Mouse (Mus musculus) adrenal gland, adult 2 months (tissue): ENCODE data around the gene Klk1b27. TPM values are rescaled to one million over a fixed set of nuclear protein-coding genes. Genes with fewer than 3 reads are reported as not detected.
"Not testable (repeated sequence)": the region's sequence is repeated elsewhere in the genome, so short reads cannot be mapped to it uniquely, and the experiment has no call there.

Experiments
- DNase-seq: peaks from one replicate; pipeline ENCODE4 v3.0.0; 2021
- long read RNA-seq: library from polyadenylated mRNA; stranded (forward); transcript quantifications from one replicate; pipeline ENCODE4 v2.0.0, GENCODE M21; 2021
- polyA plus RNA-seq: library from polyadenylated mRNA; depleted of rRNA; stranded (reverse); fragments of >200 nt; gene quantifications from 2 replicates; pipeline ENCODE4 v1.2.3, GENCODE M21; 2012; rRNA removed
- total RNA-seq, 2 experiments: library from RNA; stranded (reverse); gene quantifications; 2 replicates each; pipeline ENCODE4 v1.2.3; 2021

The Klk1b27 gene
- total RNA-seq: not detected
- not detected in 2 replicates for polyA plus RNA-seq
- long read RNA-seq: 0 reads

DNA sequence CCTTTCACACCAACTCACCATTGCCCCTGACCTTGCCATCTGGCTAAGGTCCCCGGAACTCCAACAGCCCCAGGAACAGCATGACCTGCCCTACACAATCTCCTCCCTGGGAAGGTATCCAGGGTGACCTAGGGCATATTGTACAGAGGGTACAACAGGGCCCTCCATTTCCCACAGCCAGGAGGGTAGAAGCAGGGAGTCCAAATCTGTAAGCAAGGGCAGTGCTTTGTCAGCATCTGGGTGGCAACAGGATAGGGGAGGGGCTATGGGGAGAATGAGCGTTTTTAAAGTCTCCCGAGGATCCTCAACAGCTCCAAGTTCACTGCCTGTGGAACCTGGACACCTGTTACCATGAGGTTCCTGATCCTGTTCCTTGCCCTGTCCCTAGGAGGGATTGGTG lies at the start of gene Klk1b27:
Klk1b27 (plus strand) TSS at position 301 of the 400 bp plus-strand sequence.
- not testable (repeated sequence) for DNase-seq

DNA sequence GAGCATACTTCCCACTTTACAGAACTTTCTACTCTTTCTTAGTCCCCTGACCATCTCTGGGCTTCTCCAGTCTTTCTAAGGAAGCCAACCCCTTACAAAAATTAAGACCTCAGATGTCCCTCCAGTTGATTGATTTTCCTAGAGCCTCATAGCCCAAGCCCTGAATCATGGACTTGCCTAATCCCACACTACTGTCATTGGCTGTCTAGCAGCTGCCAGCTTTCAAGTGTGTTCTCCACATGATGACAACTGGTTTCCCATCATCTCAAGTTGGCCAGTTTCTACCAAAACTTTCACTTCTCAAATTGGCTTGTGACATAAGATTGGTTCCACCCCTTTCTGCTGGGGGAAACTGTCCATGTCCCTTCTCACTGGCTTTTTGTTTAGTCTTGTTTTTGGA lies 47.2 kb upstream of the Klk1b27 start:
- no peak for DNase-seq

DNA sequence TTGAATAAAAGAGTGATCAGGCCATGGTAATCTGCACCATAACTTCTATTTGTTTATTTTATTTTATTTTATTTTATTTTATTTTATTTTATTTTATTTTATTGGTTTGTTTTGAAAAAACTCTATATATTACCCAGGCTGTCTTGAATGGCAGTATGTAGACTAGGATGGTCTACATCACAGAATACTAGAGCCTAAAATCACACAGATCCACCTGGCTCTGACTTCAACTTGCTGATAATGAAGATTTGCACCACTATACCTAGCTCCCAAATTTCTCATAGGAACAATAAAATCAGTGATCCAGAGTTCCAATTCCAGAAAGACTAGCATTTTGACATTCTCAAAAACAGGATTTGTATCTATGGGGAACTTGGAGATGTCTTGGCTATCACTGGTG lies 40.2 kb upstream of the Klk1b27 start, which contains the start of gene Klk1b26:
Klk1b26 (plus strand) TSS at position 301 of the 400 bp plus-strand sequence.
- DNase-seq: not testable (repeated sequence)

DNA sequence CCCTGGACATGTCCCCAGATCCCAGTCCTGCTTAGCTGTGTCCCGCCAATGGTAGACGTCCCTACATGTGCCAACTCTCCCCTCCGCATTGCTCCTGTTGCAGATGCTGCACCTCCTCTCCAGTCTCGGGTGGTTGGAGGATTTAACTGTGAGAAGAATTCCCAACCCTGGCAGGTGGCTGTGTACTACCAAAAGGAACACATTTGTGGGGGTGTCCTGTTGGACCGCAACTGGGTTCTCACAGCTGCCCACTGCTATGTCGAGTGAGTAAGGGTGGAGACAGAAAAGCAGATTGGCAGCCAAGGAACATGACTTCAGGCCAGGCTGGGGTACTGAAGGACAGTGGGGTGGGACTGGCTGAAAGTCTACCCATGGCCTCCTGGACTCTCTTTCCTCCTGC lies 37.4 kb upstream of the Klk1b27 start:
- not testable (repeated sequence) for DNase-seq

DNA sequence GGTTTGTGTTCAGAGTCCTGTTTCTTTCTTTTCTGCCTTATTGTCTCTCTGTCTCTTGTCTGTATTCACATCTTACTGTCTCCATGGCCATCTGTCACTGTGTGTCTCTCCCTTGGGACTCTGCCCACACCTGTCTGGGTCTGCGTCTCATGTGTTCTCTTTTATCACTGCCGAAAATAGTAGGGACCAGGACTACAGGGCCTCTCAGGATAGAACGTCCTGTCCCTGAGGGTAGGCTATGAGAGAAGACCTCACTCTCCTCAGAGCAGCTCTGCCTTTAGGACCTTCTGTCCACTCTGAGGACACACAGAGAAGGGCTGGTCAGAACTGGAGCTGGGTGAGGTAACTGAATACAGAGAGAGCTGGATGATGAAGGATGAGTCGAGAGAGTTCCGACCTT lies 37.0 kb upstream of the Klk1b27 start:
- no peak for DNase-seq

DNA sequence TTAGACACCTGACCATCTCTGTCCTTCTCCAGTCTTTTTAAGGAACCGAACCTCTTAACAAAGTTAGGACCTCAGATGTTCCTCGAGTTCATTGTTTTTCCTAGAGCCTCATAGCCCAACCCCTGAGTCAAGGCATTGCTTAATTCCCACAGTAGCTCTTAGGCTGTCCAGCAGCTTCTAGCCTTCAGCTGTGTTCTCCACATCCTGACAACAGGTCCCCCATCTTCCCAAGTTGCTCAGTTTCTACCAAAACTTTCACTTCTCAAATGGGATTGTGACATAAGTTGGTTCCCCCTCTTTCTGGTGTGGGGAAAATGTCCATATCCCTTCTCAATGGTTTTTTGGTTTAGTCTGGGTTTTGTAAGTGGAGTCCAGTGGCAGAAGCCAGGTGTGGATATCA lies 20.0 kb downstream of the Klk1b27 start:
- no peak for DNase-seq

DNA sequence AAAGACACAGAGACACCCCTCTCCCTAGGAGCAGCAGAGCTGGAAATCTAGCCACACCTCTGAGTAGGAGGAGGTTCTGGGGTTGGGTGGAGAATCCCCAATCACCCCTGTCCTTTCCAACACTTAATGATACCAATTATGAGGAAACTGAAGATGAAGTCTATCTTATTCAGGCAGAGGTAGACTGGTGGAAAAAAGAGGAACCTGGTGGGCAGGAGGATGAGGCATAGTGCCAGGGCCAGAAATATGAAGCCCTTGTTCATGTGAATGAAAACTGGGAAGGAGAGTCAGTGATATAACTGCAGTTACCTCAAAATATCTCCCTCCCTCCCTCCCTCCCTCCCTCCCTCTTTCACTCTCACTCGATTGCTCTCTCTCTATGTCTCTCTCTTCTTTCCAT lies 25.6 kb downstream of the Klk1b27 start:
- no peak for DNase-seq

DNA sequence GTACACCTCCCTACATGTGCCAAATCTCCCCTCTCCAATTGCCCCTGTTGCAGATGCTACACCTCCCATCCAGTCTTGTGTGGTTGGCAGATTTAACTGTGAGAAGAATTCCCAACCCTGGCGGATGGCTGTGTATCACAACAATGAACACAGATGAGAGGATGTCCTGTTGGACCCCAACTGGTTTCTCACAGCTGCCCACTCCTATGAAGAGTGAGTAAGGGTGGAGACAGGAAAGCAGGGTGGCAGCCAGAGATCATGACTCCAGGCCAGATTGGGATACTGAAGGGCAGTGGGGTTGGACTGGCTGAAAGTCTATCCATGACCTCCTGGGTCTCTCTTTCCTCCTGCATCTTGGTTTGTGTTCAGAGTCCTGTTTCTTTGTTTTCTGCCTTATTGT lies 44.0 kb downstream of the Klk1b27 start:
- no peak for DNase-seq

DNA sequence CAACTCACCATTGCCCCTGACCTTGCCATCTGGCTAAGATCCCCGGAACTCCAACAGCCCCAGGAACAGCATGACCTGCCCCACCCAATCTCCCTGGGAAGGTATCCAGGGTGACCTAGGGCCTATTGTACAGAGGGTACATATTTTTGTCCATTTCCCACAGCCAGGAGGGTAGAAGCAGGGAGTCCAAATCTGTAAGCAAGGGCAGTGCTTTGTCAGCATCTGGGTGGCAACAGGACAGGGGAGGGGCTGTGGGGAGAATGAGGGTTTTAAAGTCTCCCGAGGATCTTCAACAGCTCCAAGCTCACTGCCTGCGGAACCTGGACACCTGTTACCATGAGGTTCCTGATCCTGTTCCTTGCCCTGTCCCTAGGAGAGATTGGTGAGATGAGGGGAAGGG lies 49.9 kb downstream of the Klk1b27 start, which contains the start of gene Klk1b21:
Klk1b21 (plus strand) TSS at position 301 of the 400 bp plus-strand sequence.
- DNase-seq: not testable (repeated sequence)

Other genes starting within 250 kb of the Klk1b27 start
- not detected for gene Klk7, start 241.0 kb upstream of the Klk1b27 start, total RNA-seq
- gene Klk7, start 241.0 kb upstream of the Klk1b27 start, polyA plus RNA-seq: not detected in 2 replicates
- not detected for gene Klk6, start 227.8 kb upstream of the Klk1b27 start, total RNA-seq
- not detected in 2 replicates for gene Klk6, start 227.8 kb upstream of the Klk1b27 start, polyA plus RNA-seq
- not detected for gene Klk5, start 210.3 kb upstream of the Klk1b27 start, total RNA-seq
- not detected in 2 replicates for gene Klk5, start 210.3 kb upstream of the Klk1b27 start, polyA plus RNA-seq
- not detected for gene Klk4, start 171.1 kb upstream of the Klk1b27 start, total RNA-seq
- gene Klk4, start 171.1 kb upstream of the Klk1b27 start, polyA plus RNA-seq: not detected in 2 replicates
- gene Klk15, start 118.5 kb upstream of the Klk1b27 start, total RNA-seq: not detected
- gene Klk15, start 118.5 kb upstream of the Klk1b27 start, polyA plus RNA-seq: not detected in 2 replicates
- gene Klk1b8, start 101.6 kb upstream of the Klk1b27 start, total RNA-seq: not detected
- gene Klk1b8, start 101.6 kb upstream of the Klk1b27 start, polyA plus RNA-seq: not detected in 2 replicates
- not detected for gene Klk1b1, start 85.5 kb upstream of the Klk1b27 start, total RNA-seq
- gene Klk1b1, start 85.5 kb upstream of the Klk1b27 start, polyA plus RNA-seq: not detected in 2 replicates
- not detected for gene Klk1b9, start 76.2 kb upstream of the Klk1b27 start, total RNA-seq
- gene Klk1b9, start 76.2 kb upstream of the Klk1b27 start, polyA plus RNA-seq: not detected in 2 replicates
- not detected for gene Klk1b11, start 56.4 kb upstream of the Klk1b27 start, total RNA-seq
- gene Klk1b11, start 56.4 kb upstream of the Klk1b27 start, polyA plus RNA-seq: not detected in 2 replicates
- not detected for gene Klk1b26, start 40.1 kb upstream of the Klk1b27 start, total RNA-seq
- not detected in 2 replicates for gene Klk1b26, start 40.1 kb upstream of the Klk1b27 start, polyA plus RNA-seq
- gene Klk1b21, start 50.0 kb downstream of the Klk1b27 start, total RNA-seq: not detected
- gene Klk1b21, start 50.0 kb downstream of the Klk1b27 start, polyA plus RNA-seq: 0.33 and 0.63 TPM in 2 replicates
- gene Klk1b22, start 60.4 kb downstream of the Klk1b27 start, total RNA-seq: not detected
- gene Klk1b22, start 60.4 kb downstream of the Klk1b27 start, polyA plus RNA-seq: 1.5 TPM in 1 of 2 replicates, not detected in the other
- gene Klk1b16, start 84.5 kb downstream of the Klk1b27 start, total RNA-seq: not detected
- not detected in 2 replicates for gene Klk1b16, start 84.5 kb downstream of the Klk1b27 start, polyA plus RNA-seq
- not detected for gene Klk1b24, start 135.9 kb downstream of the Klk1b27 start, total RNA-seq
- gene Klk1b24, start 135.9 kb downstream of the Klk1b27 start, polyA plus RNA-seq: not detected in 2 replicates
- gene Klk1b3, start 145.9 kb downstream of the Klk1b27 start, total RNA-seq: not detected
- gene Klk1b3, start 145.9 kb downstream of the Klk1b27 start, polyA plus RNA-seq: not detected in 2 replicates
- not detected for gene Klk1b4, start 155.1 kb downstream of the Klk1b27 start, total RNA-seq
- gene Klk1b4, start 155.1 kb downstream of the Klk1b27 start, polyA plus RNA-seq: not detected in 2 replicates
- not detected for gene Klk1b5, start 163.7 kb downstream of the Klk1b27 start, total RNA-seq
- not detected in 2 replicates for gene Klk1b5, start 163.7 kb downstream of the Klk1b27 start, polyA plus RNA-seq
- gene Klk1, start 173.1 kb downstream of the Klk1b27 start, total RNA-seq: not detected
- gene Klk1, start 173.1 kb downstream of the Klk1b27 start, polyA plus RNA-seq: 0.46 and 0.67 TPM in 2 replicates
- gene Gm36864, start 183.9 kb downstream of the Klk1b27 start, total RNA-seq: not detected
- gene Gm36864, start 183.9 kb downstream of the Klk1b27 start, polyA plus RNA-seq: not detected in 2 replicates
- 1 to 10 TPM in 1 of 2 experiments, under 1 TPM in 1; 0.66 to 1.4 TPM for gene 1700028J19Rik, start 194.4 kb downstream of the Klk1b27 start, total RNA-seq
- gene 1700028J19Rik, start 194.4 kb downstream of the Klk1b27 start, polyA plus RNA-seq: 1.2 and 1.8 TPM in 2 replicates
- gene 2410002F23Rik, start 194.4 kb downstream of the Klk1b27 start, total RNA-seq: 10 to 100 TPM; 81.5 to 83.8 TPM
- gene 2410002F23Rik, start 194.4 kb downstream of the Klk1b27 start, polyA plus RNA-seq: 195 and 237 TPM in 2 replicates
- not detected for gene Acp4, start 205.1 kb downstream of the Klk1b27 start, total RNA-seq
- gene Acp4, start 205.1 kb downstream of the Klk1b27 start, polyA plus RNA-seq: not detected in 2 replicates
- not detected for gene Gm15517, start 209.2 kb downstream of the Klk1b27 start, total RNA-seq
- not detected in 2 replicates for gene Gm15517, start 209.2 kb downstream of the Klk1b27 start, polyA plus RNA-seq